Mouse (Mus musculus) limb, embryonic 14.5 days (tissue): ENCODE data around the gene Msh5. TPM values are rescaled to one million over a fixed set of nuclear protein-coding genes. Genes with fewer than 3 reads are reported as not detected.

Experiments used
- ATAC-seq: fragments of 200-750 bp; cut with Nextera tagmentation; 2 replicates; pipeline ENCODE4 v1.8.0; 2017; ENCODE audit warnings: low read depth, moderate number of reproducible peaks, moderate TSS enrichment; ENCODE audit not compliant: low FRiP score
- DNase-seq: peaks from one replicate; pipeline ENCODE4 v3.0.0-alpha.2; 2015; ENCODE audit warnings: low spot score
- H3K27ac ChIP-seq: fragments of 300-500 bp; sonication (generic); replicated peaks from 2 replicates; pipeline ENCODE4 v1.5.1; 2014; ENCODE audit warnings: low read depth, mild to moderate bottlenecking, low read length, moderate library complexity, mixed read lengths
- H3K27me3 ChIP-seq: fragments of 300-500 bp; sonication (generic); 2 replicates; pipeline ENCODE4 v1.6.1; 2014; ENCODE audit warnings: low read length, mixed read lengths; ENCODE audit not compliant: control insufficient read depth, insufficient read depth
- H3K36me3 ChIP-seq: fragments of 300-500 bp; sonication (generic); 2 replicates; pipeline ENCODE4 v1.6.1; 2014; ENCODE audit warnings: mild to moderate bottlenecking, low read length, moderate library complexity, mixed read lengths; ENCODE audit not compliant: control insufficient read depth, insufficient read depth
- H3K4me1 ChIP-seq: fragments of 300-500 bp; sonication (generic); 2 replicates; pipeline ENCODE4 v1.6.1; 2014; ENCODE audit warnings: antibody characterized with exemption, low read length, mixed read lengths; ENCODE audit not compliant: control insufficient read depth, insufficient read depth
- H3K4me2 ChIP-seq: fragments of 300-500 bp; sonication (generic); replicated peaks from 2 replicates; pipeline ENCODE4 v1.6.1; 2014; ENCODE audit warnings: low read depth, mild to moderate bottlenecking, low read length, moderate library complexity; ENCODE audit not compliant: severe bottlenecking
- H3K4me3 ChIP-seq: fragments of 300-500 bp; sonication (generic); replicated peaks from 2 replicates; pipeline ENCODE4 v1.5.1; 2014; ENCODE audit warnings: low read length
- H3K9ac ChIP-seq: fragments of 300-500 bp; sonication (generic); 2 replicates; pipeline ENCODE4 v1.6.1; 2014; ENCODE audit warnings: mild to moderate bottlenecking, low read depth, low read length, moderate library complexity; ENCODE audit not compliant: severe bottlenecking
- H3K9me3 ChIP-seq: fragments of 300-500 bp; sonication (generic); 2 replicates; pipeline ENCODE4 v1.6.1; 2016; ENCODE audit warnings: low read length; ENCODE audit not compliant: control insufficient read depth
- POLR2A ChIP-seq: fragments of 200-500 bp; IDR thresholded peaks from 2 replicates; pipeline ENCODE4 v1.8.0; 2012; ENCODE audit warnings: inconsistent platforms, mild to moderate bottlenecking, moderate library complexity, borderline replicate concordance; ENCODE audit not compliant: insufficient read depth, insufficient read length; ENCODE audit errors: extremely low read depth
- WGBS: fragments of 180-500 bp; shearing (Covaris S2); extraction: QIAGEN DNeasy Blood & Tissue Kit; methylation state at CpG from one replicate; pipeline ENCODE4 v1.1.7; 2014; 5-methylcytosine and 5-hydroxymethylcytosine counted together
- polyA plus RNA-seq, 2 experiments: library from polyadenylated mRNA; depleted of rRNA in 1 of 2; stranded (reverse) in 1 of 2; unstranded in 1 of 2; fragments of >200 nt; fragmentation: Nextera tagmentation in 1 of 2; extraction: Ambion mirVana in 1 of 2; gene quantifications; 2 replicates each; pipeline versions ENCODE4 v1.2.1 to v1.2.3; 2012 to 2014

Gene Msh5
- polyA plus RNA-seq, 2 experiments: 3.5 to 6.4 TPM

DNA sequence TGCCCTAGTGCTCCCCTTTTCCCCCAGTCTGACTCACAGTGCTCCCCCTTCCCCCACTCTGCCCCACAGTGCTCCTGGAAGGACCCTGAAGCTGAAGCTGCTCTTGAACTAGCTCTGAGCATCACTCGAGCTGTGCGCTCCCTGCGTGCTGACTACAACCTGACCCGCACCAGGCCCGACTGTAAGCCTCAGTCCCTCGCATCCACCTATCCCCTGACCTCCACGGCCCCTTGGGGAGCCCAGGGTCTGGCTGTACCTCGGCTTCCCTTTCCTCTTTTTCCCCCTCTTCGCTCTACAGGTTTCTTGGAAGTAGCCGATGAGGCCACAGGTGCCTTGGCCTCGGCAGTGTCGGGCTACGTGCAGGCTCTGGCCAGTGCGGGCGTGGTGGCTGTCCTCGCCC, 31.2 kb downstream of the Msh5 start:
- Histone ChIP-seq H3K4me1 (no peaks in the 10 kb centered on the region), H3K9ac (no peak overlapping the region), H3K27ac (no peak overlapping the region), H3K27me3 (no peaks in the 10 kb centered on the region), H3K9me3 (no peaks in the 10 kb centered on the region), H3K4me3 (no peak overlapping the region), H3K4me2 (no peak overlapping the region), H3K36me3 (peaks cover 69% of the 10 kb centered on the region)
- no peak for DNase-seq
- TF ChIP-seq POLR2A: no peak
- WGBS: 91% methylated on average over 16 of the region's 16 CpGs
- no peak for ATAC-seq

- H3K9ac ChIP-seq: no peak overlapping the region
- H3K27ac ChIP-seq: no peak overlapping the region
- H3K9me3 ChIP-seq: no peaks in the 10 kb centered on the region
- WGBS: 89% methylated on average over 6 of the region's 6 CpGs
- H3K4me1 ChIP-seq: no peaks in the 10 kb centered on the region
- no peak for ATAC-seq
- DNase-seq: no peak
- H3K36me3 ChIP-seq: peaks cover 87% of the 10 kb centered on the region
- no peaks in the 10 kb centered on the region for H3K27me3 ChIP-seq
- no peak for TF ChIP-seq POLR2A
- H3K4me2 ChIP-seq: no peak overlapping the region
- no peak overlapping the region for H3K4me3 ChIP-seq
Observed at GRCm38 (mm10) chr17:35013221-35013620, 33.3 kb downstream of the Msh5 start.

DNA sequence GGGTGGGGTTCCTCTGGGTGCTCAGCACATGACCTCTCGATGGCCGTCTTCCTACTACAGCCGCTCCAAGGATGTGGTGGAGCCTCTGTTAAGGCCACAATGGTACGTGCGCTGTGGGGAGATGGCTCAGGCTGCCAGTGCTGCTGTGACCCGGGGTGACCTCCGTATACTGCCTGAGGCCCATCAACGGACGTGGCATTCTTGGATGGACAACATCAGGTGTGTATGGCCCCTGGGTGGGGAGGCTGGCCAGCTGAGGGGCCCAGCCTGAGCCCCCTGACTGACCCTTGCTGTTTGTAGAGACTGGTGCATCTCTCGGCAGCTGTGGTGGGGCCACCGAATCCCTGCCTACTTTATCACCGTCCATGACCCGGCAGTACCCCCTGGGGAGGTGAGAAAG, 34.1 kb downstream of the Msh5 start:
- ATAC-seq: no peak
- TF ChIP-seq POLR2A: no peak
- H3K36me3 ChIP-seq: peaks cover 95% of the 10 kb centered on the region
- 86% methylated on average over 13 of the region's 13 CpGs for WGBS
- H3K4me3 ChIP-seq: no peak overlapping the region
- H3K9ac ChIP-seq: no peak overlapping the region
- H3K4me2 ChIP-seq: no peak overlapping the region
- no peak for DNase-seq
- no peaks in the 10 kb centered on the region for H3K27me3 ChIP-seq
- H3K27ac ChIP-seq: no peak overlapping the region
- no peaks in the 10 kb centered on the region for H3K4me1 ChIP-seq
- H3K9me3 ChIP-seq: no peaks in the 10 kb centered on the region

GRCm38 (mm10) chr17:35011440-35011839, 35.1 kb downstream of the Msh5 start:
- ATAC-seq (no peak), DNase-seq (no peak)
- no peaks in the 10 kb centered on the region for H3K4me1 ChIP-seq
- WGBS: 94% methylated on average over 8 of the region's 8 CpGs
- H3K27me3 ChIP-seq: no peaks in the 10 kb centered on the region
- TF ChIP-seq POLR2A: no peak
- no peak overlapping the region for H3K9ac ChIP-seq
- H3K9me3 ChIP-seq: no peaks in the 10 kb centered on the region
- H3K4me2 ChIP-seq: no peak overlapping the region
- peaks cover 98% of the 10 kb centered on the region for H3K36me3 ChIP-seq
- no peak overlapping the region for H3K4me3 ChIP-seq
- H3K27ac ChIP-seq: no peak overlapping the region

DNA sequence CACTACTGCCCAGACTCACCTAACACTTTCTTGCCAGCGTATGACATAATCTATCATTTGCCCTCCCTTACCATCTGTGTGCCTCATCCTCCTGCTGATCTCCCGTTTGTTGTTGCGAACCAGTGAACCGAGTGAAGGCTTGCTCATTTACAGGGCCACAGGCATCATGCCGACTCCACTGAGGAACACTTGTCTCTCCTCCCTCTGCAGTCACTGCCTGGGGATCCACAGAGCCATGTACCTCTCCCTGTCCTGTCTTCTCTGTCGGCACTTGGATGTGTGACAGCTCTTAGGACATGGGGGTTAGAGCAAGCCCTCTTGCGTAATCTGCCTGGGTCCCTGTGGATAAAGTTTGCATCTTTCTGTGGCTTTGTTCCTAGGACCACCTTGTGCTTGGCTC, 37.0 kb downstream of the Msh5 start:
- ATAC-seq: no peak
- WGBS: 91% methylated on average over 7 of the region's 7 CpGs
- no peaks in the 10 kb centered on the region for H3K4me1 ChIP-seq

More for the DNA sequence above, 37.0 kb downstream of the Msh5 start:
- TF ChIP-seq POLR2A: no peak
- no peaks in the 10 kb centered on the region for H3K9me3 ChIP-seq
- H3K4me2 ChIP-seq: no peak overlapping the region
- no peaks in the 10 kb centered on the region for H3K27me3 ChIP-seq
- no peak overlapping the region for H3K9ac ChIP-seq
- H3K27ac ChIP-seq: no peak overlapping the region
- no peak for DNase-seq
- H3K4me3 ChIP-seq: no peak overlapping the region
- peaks cover 95% of the 10 kb centered on the region for H3K36me3 ChIP-seq
